Mouse (Mus musculus) liver, embryonic 13.5 days (tissue): Measurements from ENCODE around the gene Rpl18. TPM values are rescaled to one million over a fixed set of nuclear protein-coding genes. Genes with fewer than 3 reads are reported as not detected.

Experiments used
- ATAC-seq: fragments of 200-750 bp; cut with Nextera tagmentation; 2 replicates; pipeline ENCODE4 v1.8.0; 2017; ENCODE audit warnings: low read depth, mild to moderate bottlenecking, moderate number of reproducible peaks, moderate library complexity
- DNase-seq: peaks from one replicate; pipeline ENCODE4 v3.0.0; 2022
- H3K27ac ChIP-seq: fragments of 300-500 bp; sonication (generic); 2 replicates; pipeline ENCODE4 v1.5.1; 2015; ENCODE audit warnings: moderate library complexity, mild to moderate bottlenecking, inconsistent platforms
- H3K27me3 ChIP-seq: fragments of 300-500 bp; sonication (generic); 2 replicates; pipeline ENCODE4 v1.6.1; 2015; ENCODE audit warnings: mild to moderate bottlenecking, inconsistent platforms
- H3K36me3 ChIP-seq: fragments of 300-500 bp; sonication (generic); 2 replicates; pipeline ENCODE4 v1.6.1; 2015; ENCODE audit warnings: mild to moderate bottlenecking, inconsistent platforms
- H3K4me1 ChIP-seq: fragments of 300-500 bp; sonication (generic); replicated peaks from 2 replicates; pipeline ENCODE4 v1.6.1; 2015; ENCODE audit warnings: inconsistent platforms
- H3K4me2 ChIP-seq: fragments of 300-500 bp; sonication (generic); 2 replicates; pipeline ENCODE4 v1.6.1; 2015; ENCODE audit warnings: inconsistent platforms, mild to moderate bottlenecking, moderate library complexity
- H3K4me3 ChIP-seq: fragments of 300-500 bp; sonication (generic); replicated peaks from 2 replicates; pipeline ENCODE4 v1.5.1; 2015; ENCODE audit warnings: mild to moderate bottlenecking, inconsistent platforms
- H3K9ac ChIP-seq: fragments of 300-500 bp; sonication (generic); 2 replicates; pipeline ENCODE4 v1.6.1; 2015; ENCODE audit warnings: mild to moderate bottlenecking, inconsistent platforms
- H3K9me3 ChIP-seq: fragments of 300-500 bp; sonication (generic); replicated peaks from 2 replicates; pipeline ENCODE4 v1.6.1; 2016; ENCODE audit warnings: inconsistent platforms
- WGBS: fragments of 180-500 bp; shearing (Covaris S2); methylation state at CpG from one replicate; pipeline ENCODE4 v1.1.7; 2015; ENCODE audit not compliant: insufficient replicate concordance; 5-methylcytosine and 5-hydroxymethylcytosine counted together
- polyA plus RNA-seq: library from polyadenylated mRNA; unstranded; fragments of >200 nt; fragmentation: Nextera tagmentation; extraction: Ambion mirVana; gene quantifications from 2 replicates; pipeline ENCODE4 v1.2.1, GENCODE M21; 2015

Gene Rpl18
- polyA plus RNA-seq, 1 experiment from 2014 or later, result 840 TPM

- Histone ChIP-seq H3K4me3 (no peak overlapping the region), H3K9me3 (no peaks in the 10 kb centered on the region), H3K9ac (no peak overlapping the region), H3K36me3 (no peaks in the 10 kb centered on the region), H3K27ac (no peak overlapping the region), H3K4me2 (no peak overlapping the region), H3K27me3 (peaks cover 34% of the 10 kb centered on the region), H3K4me1 (0 out of 2 replicates have a peak, but pooled peaks cover 6% of the 10 kb centered on the region)
- 42% methylated on average over 5 of the region's 5 CpGs for WGBS
- DNase-seq (no peak), ATAC-seq (no peak)
Observed at GRCm38 (mm10) chr7:45760151-45760550, 44.9 kb downstream of the Rpl18 start.

DNA sequence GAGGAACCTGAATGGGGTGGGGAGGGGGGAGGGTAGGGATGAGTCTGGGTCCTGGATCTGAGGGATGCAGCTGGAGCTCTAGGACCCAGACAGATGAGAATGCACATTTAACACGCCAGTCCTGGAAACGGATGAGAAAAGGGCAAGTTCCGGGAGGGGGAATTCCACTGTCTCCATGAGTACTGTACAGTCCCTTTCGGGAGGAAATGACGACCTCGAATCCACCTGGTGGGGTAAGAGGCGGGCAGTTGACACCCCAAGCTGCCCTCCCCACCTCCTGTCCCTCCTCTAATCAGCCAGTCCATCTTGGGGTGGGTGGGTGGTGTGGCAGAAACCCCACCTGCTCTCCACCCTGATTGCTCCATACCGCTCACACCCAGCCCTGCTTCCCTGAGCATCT is 50.7 kb downstream of the Rpl18 start:
- DNase-seq, result no peak
- H3K36me3 ChIP-seq, result no peaks in the 10 kb centered on the region
- H3K27me3 ChIP-seq, result peaks cover 3% of the 10 kb centered on the region; the same call in 1 of the 2 replicates
- ATAC-seq, result no peak
- no peak overlapping the region for H3K4me2 ChIP-seq
- H3K4me3 ChIP-seq, result no peak overlapping the region
- no peak overlapping the region for H3K9ac ChIP-seq
- WGBS, result 43% methylated on average over 8 of the region's 8 CpGs
- H3K4me1 ChIP-seq, result no peaks in the 10 kb centered on the region
- H3K9me3 ChIP-seq, result no peaks in the 10 kb centered on the region; the same call in 1 of the 2 replicates
- no peak overlapping the region for H3K27ac ChIP-seq

DNA sequence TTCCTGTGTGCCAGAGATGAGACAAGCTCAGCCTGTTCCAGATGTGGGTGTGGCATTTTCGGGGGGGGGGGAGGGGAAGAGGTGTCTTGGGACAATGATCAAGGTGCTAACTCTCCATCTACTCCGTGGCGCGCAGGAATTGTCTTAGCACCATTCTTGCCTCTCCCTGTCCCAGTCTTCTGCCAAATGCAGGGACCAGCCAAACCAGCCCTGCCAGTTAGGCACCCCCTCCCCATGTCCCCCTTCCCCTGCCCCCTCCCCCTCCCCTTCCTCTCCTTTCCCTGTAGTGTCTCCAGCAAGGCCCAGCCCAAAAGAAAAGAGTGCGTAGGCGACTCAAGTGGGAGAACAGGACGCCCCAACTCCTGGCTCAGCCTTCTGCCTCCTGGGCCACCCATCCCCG is 51.5 kb downstream of the Rpl18 start:
- Histone ChIP-seq H3K27me3 (peaks cover 2% of the 10 kb centered on the region; the same call in 1 of the 2 replicates), H3K9ac (no peak overlapping the region), H3K9me3 (no peaks in the 10 kb centered on the region; the same call in 1 of the 2 replicates), H3K4me3 (no peak overlapping the region), H3K36me3 (no peaks in the 10 kb centered on the region), H3K27ac (no peak overlapping the region), H3K4me2 (no peak overlapping the region), H3K4me1 (no peaks in the 10 kb centered on the region)
- WGBS, result 42% methylated on average over 8 of the region's 8 CpGs
- ATAC-seq (no peak), DNase-seq (no peak)

DNA sequence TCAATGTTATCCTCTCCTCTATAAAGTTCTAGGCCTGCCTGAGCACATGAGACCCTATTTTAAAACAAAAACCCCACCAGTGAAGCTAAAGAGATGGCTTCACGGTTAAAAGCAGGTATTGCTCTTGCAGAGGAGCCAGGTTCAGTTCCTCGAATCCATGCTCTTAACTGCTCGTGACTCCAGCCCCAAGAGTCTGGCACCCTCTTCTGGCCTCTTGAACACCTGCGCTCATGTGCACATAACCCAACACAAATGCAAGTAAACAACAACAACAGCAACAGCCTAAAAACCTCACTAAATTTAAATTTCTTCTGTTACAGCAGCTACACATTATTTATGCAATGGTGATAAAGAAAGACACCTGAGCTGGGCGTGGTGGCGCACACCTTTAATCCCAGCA is 52.2 kb downstream of the Rpl18 start:
- Histone ChIP-seq H3K9ac (no peak overlapping the region), H3K9me3 (no peaks in the 10 kb centered on the region; the same call in 1 of the 2 replicates), H3K27ac (no peak overlapping the region), H3K4me1 (no peaks in the 10 kb centered on the region), H3K27me3 (peaks cover 2% of the 10 kb centered on the region; the same call in 1 of the 2 replicates), H3K4me2 (no peak overlapping the region), H3K4me3 (no peak overlapping the region), H3K36me3 (no peaks in the 10 kb centered on the region)
- DNase-seq (no peak), ATAC-seq (no peak)
- 71% methylated on average over 6 of the region's 6 CpGs for WGBS

Other genes starting within 250 kb of the Rpl18 start
- gene Bax, start 248.6 kb upstream of the Rpl18 start, polyA plus RNA-seq, result 104 and 106 TPM in 2 replicates
- 0.80 and 0.87 TPM in 2 replicates for gene Tulp2, start 233.6 kb upstream of the Rpl18 start, polyA plus RNA-seq
- not detected in 2 replicates for gene Gm45808, start 228.6 kb upstream of the Rpl18 start, polyA plus RNA-seq
- gene Dhdh, start 226.7 kb upstream of the Rpl18 start, polyA plus RNA-seq, result 2.0 and 2.2 TPM in 2 replicates
- 110 and 127 TPM in 2 replicates for gene Nucb1, start 205.1 kb upstream of the Rpl18 start, polyA plus RNA-seq
- 180 and 197 TPM in 2 replicates for gene Ppp1r15a, start 189.2 kb upstream of the Rpl18 start, polyA plus RNA-seq
- gene Plekha4, start 189.1 kb upstream of the Rpl18 start, polyA plus RNA-seq, result 0.43 and 0.52 TPM in 2 replicates
- 1.3 and 1.9 TPM in 2 replicates for gene Hsd17b14, start 160.6 kb upstream of the Rpl18 start, polyA plus RNA-seq
- 44.1 and 45.4 TPM in 2 replicates for gene Bcat2, start 145.3 kb upstream of the Rpl18 start, polyA plus RNA-seq
- not detected in 2 replicates for gene Fgf21, start 100.0 kb upstream of the Rpl18 start, polyA plus RNA-seq
- not detected in 2 replicates for gene Fut1, start 98.2 kb upstream of the Rpl18 start, polyA plus RNA-seq
- gene Izumo1, start 93.6 kb upstream of the Rpl18 start, polyA plus RNA-seq, result 0.10 TPM in 1 of 2 replicates, not detected in the other
- gene Rasip1, start 88.0 kb upstream of the Rpl18 start, polyA plus RNA-seq, result 2.4 and 2.5 TPM in 2 replicates
- gene Mamstr, start 75.5 kb upstream of the Rpl18 start, polyA plus RNA-seq, result 0.46 and 0.51 TPM in 2 replicates
- 0.05 and 0.06 TPM in 2 replicates for gene Fut2, start 49.1 kb upstream of the Rpl18 start, polyA plus RNA-seq
- not detected in 2 replicates for gene Ntn5, start 31.4 kb upstream of the Rpl18 start, polyA plus RNA-seq
- 0.07 TPM in 1 of 2 replicates, not detected in the other for gene Sec1, start 21.1 kb upstream of the Rpl18 start, polyA plus RNA-seq
- gene Car11, start 15.6 kb upstream of the Rpl18 start, polyA plus RNA-seq, result 0.34 and 0.44 TPM in 2 replicates
- gene Dbp, start 10.4 kb upstream of the Rpl18 start, polyA plus RNA-seq, result 0.43 and 0.64 TPM in 2 replicates
- gene Sphk2, start 2.5 kb downstream of the Rpl18 start, polyA plus RNA-seq, result 11.4 and 11.7 TPM in 2 replicates
- gene Fam83e, start 5.8 kb downstream of the Rpl18 start, polyA plus RNA-seq, result 0.37 and 0.47 TPM in 2 replicates
- gene Spaca4, start 10.4 kb downstream of the Rpl18 start, polyA plus RNA-seq, result not detected in 2 replicates
- gene Lmtk3, start 68.3 kb downstream of the Rpl18 start, polyA plus RNA-seq, result not detected in 2 replicates
- 0.45 and 0.68 TPM in 2 replicates for gene Sult2b1, start 69.2 kb downstream of the Rpl18 start, polyA plus RNA-seq
- gene Cyth2, start 99.1 kb downstream of the Rpl18 start, polyA plus RNA-seq, result 36.1 and 36.6 TPM in 2 replicates
- 0.12 and 0.23 TPM in 2 replicates for gene Kcnj14, start 109.3 kb downstream of the Rpl18 start, polyA plus RNA-seq
- gene Grwd1, start 115.5 kb downstream of the Rpl18 start, polyA plus RNA-seq, result 48.4 and 49.2 TPM in 2 replicates
- gene Kdelr1, start 157.3 kb downstream of the Rpl18 start, polyA plus RNA-seq, result 22.9 and 23.8 TPM in 2 replicates
- gene Grin2d, start 162.9 kb downstream of the Rpl18 start, polyA plus RNA-seq, result 0.07 TPM in 2 replicates
- 0.76 and 0.86 TPM in 2 replicates for gene Syngr4, start 181.3 kb downstream of the Rpl18 start, polyA plus RNA-seq
- 3.6 and 3.8 TPM in 2 replicates for gene Tmem143, start 181.5 kb downstream of the Rpl18 start, polyA plus RNA-seq
- 49.0 and 61.6 TPM in 2 replicates for gene Emp3, start 205.9 kb downstream of the Rpl18 start, polyA plus RNA-seq
- gene Ccdc114, start 208.6 kb downstream of the Rpl18 start, polyA plus RNA-seq, result 1.2 and 1.5 TPM in 2 replicates